8 mouse cellular contexts compared by ENCODE assay signal in genomic region chr1:36920154-36920716, GRCm38 (mm10). TPM values are rescaled to one million over a fixed set of nuclear protein-coding genes. Genes with fewer than 3 reads are reported as not detected.
DNase-seq lines count a peak whose midpoint lies in the region; ATAC-seq and TF ChIP-seq lines count a peak whose summit lies in the region.

No protein-coding gene starts in this region.

- H3K4me3 ChIP-seq in forebrain, embryonic 10.5 days, result no peak overlapping the region
- H3K4me3 ChIP-seq in forebrain, embryonic 15.5 days, result no peak overlapping the region
- no peak overlapping the region for H3K4me3 ChIP-seq in heart, embryonic 11.5 days (ENCODE audit: low read depth, low read length)
- H3K4me3 ChIP-seq in kidney, embryonic 16.5 days (ENCODE audit: low read length), result no peak overlapping the region
- no peak overlapping the region for H3K4me3 ChIP-seq in lung, postnatal 0 days (ENCODE audit: low read depth, low read length)
- no peak overlapping the region for H3K4me3 ChIP-seq in testis, adult 2 months (ENCODE audit: control insufficient read depth, low read depth, low read length)

- DNase-seq in forebrain, embryonic 10.5 days (ENCODE audit: extremely low spot score, low spot score), result no peak
- peak; percentile 51 for DNase-seq in A20 (ENCODE audit: low read depth, low spot score)
- peak; percentile 36 for DNase-seq in cerebellum, adult 8-10 months
- DNase-seq in lung, postnatal 0 days (ENCODE audit: low spot score), result peak; percentile 91

- H3K36me3 ChIP-seq in forebrain, embryonic 10.5 days (replicated peaks), result no peaks in the 10 kb centered on the region
- H3K36me3 ChIP-seq in forebrain, embryonic 15.5 days, result no peaks in the 10 kb centered on the region
- no peaks in the 10 kb centered on the region for H3K36me3 ChIP-seq in heart, embryonic 11.5 days (ENCODE audit: control insufficient read depth, insufficient read depth, low read length)
- H3K36me3 ChIP-seq in kidney, embryonic 16.5 days (ENCODE audit: insufficient read depth, low read length), result no peaks in the 10 kb centered on the region
- no peaks in the 10 kb centered on the region for H3K36me3 ChIP-seq in lung, postnatal 0 days (ENCODE audit: insufficient read depth, low read length)
- H3K36me3 ChIP-seq in testis, adult 2 months (ENCODE audit: control insufficient read depth, insufficient read depth, low read length), result no peaks in the 10 kb centered on the region

- no peak for TF ChIP-seq CTCF in lung, postnatal 0 days (IDR thresholded peaks at IDR 0.05)
- TF ChIP-seq CTCF in testis, adult 2 months (IDR thresholded peaks at IDR 0.05; ENCODE audit: control insufficient read depth, insufficient read depth, insufficient replicate concordance, low read depth, low read length), result no peak

- H3K27ac ChIP-seq in forebrain, embryonic 10.5 days, result peak overlapping the region; percentile 26; the same call in 1 of the 2 replicates
- no peak overlapping the region for H3K27ac ChIP-seq in forebrain, embryonic 15.5 days (replicated peaks)
- H3K27ac ChIP-seq in heart, embryonic 11.5 days (ENCODE audit: low read depth, low read length), result peak overlapping the region; percentile 89
- peak overlapping the region; percentile 51; the same call in 1 of the 2 replicates for H3K27ac ChIP-seq in kidney, embryonic 16.5 days (ENCODE audit: low read length)
- H3K27ac ChIP-seq in lung, postnatal 0 days (ENCODE audit: low read length), result peak overlapping the region; percentile 68
- peak overlapping the region; percentile 61 for H3K27ac ChIP-seq in testis, adult 2 months (ENCODE audit: control insufficient read depth, insufficient read depth, low read depth, low read length)

- H3K4me2 ChIP-seq in forebrain, embryonic 15.5 days (replicated peaks), result no peak overlapping the region
- H3K4me2 ChIP-seq in heart, embryonic 11.5 days, result peak overlapping the region; percentile 29
- no peak overlapping the region for H3K4me2 ChIP-seq in kidney, embryonic 16.5 days (replicated peaks; ENCODE audit: low read depth, low read length)
- peak overlapping the region; percentile 3; the same call in 1 of the 2 replicates for H3K4me2 ChIP-seq in lung, postnatal 0 days (replicated peaks; ENCODE audit: low read depth, low read length)

- peak; percentile 57 for TF ChIP-seq EP300 in lung, postnatal 0 days (IDR thresholded peaks at IDR 0.05)

- peaks cover 23% of the 10 kb centered on the region for H3K4me1 ChIP-seq in forebrain, embryonic 10.5 days
- H3K4me1 ChIP-seq in forebrain, embryonic 15.5 days, result peaks cover 25% of the 10 kb centered on the region
- peaks cover 60% of the 10 kb centered on the region for H3K4me1 ChIP-seq in heart, embryonic 11.5 days (ENCODE audit: control insufficient read depth, insufficient read depth, low read length)
- H3K4me1 ChIP-seq in kidney, embryonic 16.5 days (ENCODE audit: insufficient read depth, low read length), result peaks cover 46% of the 10 kb centered on the region
- H3K4me1 ChIP-seq in lung, postnatal 0 days (ENCODE audit: insufficient read depth, low read depth, low read length), result peaks cover 28% of the 10 kb centered on the region; the same call in 1 of the 2 replicates
- H3K4me1 ChIP-seq in testis, adult 2 months (ENCODE audit: control insufficient read depth, insufficient read depth, low read length), result peaks cover 2% of the 10 kb centered on the region; the same call in 1 of the 2 replicates

- H3K27me3 ChIP-seq in forebrain, embryonic 10.5 days (ENCODE audit: poor library complexity, severe bottlenecking), result no peaks in the 10 kb centered on the region
- no peaks in the 10 kb centered on the region for H3K27me3 ChIP-seq in forebrain, embryonic 15.5 days
- H3K27me3 ChIP-seq in heart, embryonic 11.5 days (ENCODE audit: control insufficient read depth, insufficient read depth, low read length), result no peaks in the 10 kb centered on the region
- no peaks in the 10 kb centered on the region for H3K27me3 ChIP-seq in kidney, embryonic 16.5 days (ENCODE audit: insufficient read depth, low read length)
- no peaks in the 10 kb centered on the region for H3K27me3 ChIP-seq in lung, postnatal 0 days (replicated peaks; ENCODE audit: insufficient read depth, low read length)
- no peaks in the 10 kb centered on the region for H3K27me3 ChIP-seq in testis, adult 2 months (ENCODE audit: control insufficient read depth, insufficient read depth, low read length)

- H3K9ac ChIP-seq in forebrain, embryonic 15.5 days (replicated peaks), result no peak overlapping the region
- no peak overlapping the region for H3K9ac ChIP-seq in heart, embryonic 11.5 days (ENCODE audit: low read depth, low read length)
- no peak overlapping the region for H3K9ac ChIP-seq in kidney, embryonic 16.5 days (replicated peaks; ENCODE audit: low read length)
- no peak overlapping the region for H3K9ac ChIP-seq in lung, postnatal 0 days (replicated peaks; ENCODE audit: low read depth)

- H3K9me3 ChIP-seq in forebrain, embryonic 10.5 days, result no peaks in the 10 kb centered on the region
- no peaks in the 10 kb centered on the region for H3K9me3 ChIP-seq in forebrain, embryonic 15.5 days
- no peaks in the 10 kb centered on the region for H3K9me3 ChIP-seq in heart, embryonic 11.5 days (replicated peaks; ENCODE audit: control insufficient read depth, low read length)
- H3K9me3 ChIP-seq in kidney, embryonic 16.5 days (ENCODE audit: low read length), result no peaks in the 10 kb centered on the region
- H3K9me3 ChIP-seq in lung, postnatal 0 days (ENCODE audit: low read length), result no peaks in the 10 kb centered on the region

- ATAC-seq in forebrain, embryonic 15.5 days (replicated peaks), result no peak; the same call in 1 of the 2 replicates
- peak; percentile 80 for ATAC-seq in heart, embryonic 11.5 days (replicated peaks; ENCODE audit: insufficient number of reproducible peaks, low FRiP score, low TSS enrichment)
- peak; percentile 83 for ATAC-seq in kidney, embryonic 16.5 days (ENCODE audit: low FRiP score, low TSS enrichment)
- peak; percentile 93 for ATAC-seq in lung, postnatal 0 days

- WGBS in forebrain, embryonic 10.5 days, result 75% methylated on average over 3 of the region's 3 CpGs
- WGBS in forebrain, embryonic 15.5 days, result 39% methylated on average over 3 of the region's 3 CpGs
- 5% methylated on average over 3 of the region's 3 CpGs for WGBS in heart, embryonic 11.5 days (ENCODE audit: insufficient replicate concordance)
- 17% methylated on average over 3 of the region's 3 CpGs for WGBS in kidney, embryonic 16.5 days
- 6% methylated on average over 3 of the region's 3 CpGs for WGBS in lung, postnatal 0 days

- TF ChIP-seq POLR2A in testis, adult 2 months (IDR thresholded peaks at IDR 0.05; ENCODE audit: control insufficient read depth, low read depth, low read length), result no peak

RNA-seq across cellular contexts. Expression of gene Tmem131, which starts 23.2 kb away (rescaled TPM):
- 12.2 and 13.0 TPM in 2 replicates for polyA plus RNA-seq in forebrain, embryonic 10.5 days (2016; fragmentation: Nextera tagmentation; extraction: Ambion mirVana)
- polyA plus RNA-seq in forebrain, embryonic 15.5 days (2015; fragmentation: Nextera tagmentation; extraction: Ambion mirVana), result 13.0 and 13.2 TPM in 2 replicates
- polyA plus RNA-seq in heart, embryonic 11.5 days (2014; fragmentation: Nextera tagmentation; extraction: Ambion mirVana), result 10.6 and 11.4 TPM in 2 replicates
- polyA plus RNA-seq in kidney, embryonic 16.5 days (2015; fragmentation: Nextera tagmentation; extraction: Ambion mirVana), result 9.6 and 11.5 TPM in 2 replicates
- polyA plus RNA-seq in lung, postnatal 0 days (2015; fragmentation: Nextera tagmentation; extraction: Ambion mirVana), result 5.9 and 6.0 TPM in 2 replicates
- 16.9 and 18.8 TPM in 2 replicates for polyA plus RNA-seq in testis, adult 2 months (2012; rRNA removed)

Comparison
In these comparisons a context has a peak if more than half of its experiments do, and no peak if none do; other contexts are left out.
1. H3K4me2 ChIP-seq: peak in heart, embryonic 11.5 days (single experiment) and lung, postnatal 0 days (single experiment); none in forebrain, embryonic 15.5 days (single experiment) and kidney, embryonic 16.5 days (single experiment).